Mouse (Mus musculus) WW6 (cell line): ENCODE data around the gene Gm21970.

ENCODE experiments used
- DNase-seq: peaks from one replicate; pipeline ENCODE4 v3.0.0-alpha.2; 2013; ENCODE audit warnings: low read depth, low spot score

The Gm21970 gene

GRCm38 (mm10) chr16:91391421-91391820, at the start of gene Gm21970:
Gene Gm21970 (plus strand): TSS chr16:91391721.
- DNase-seq = no peak

- no peak for DNase-seq
Observed at GRCm38 (mm10) chr16:91346491-91346890, 45.0 kb upstream of the Gm21970 start.

GRCm38 (mm10) chr16:91347491-91348263, 43.8 kb upstream of the Gm21970 start:
- no peak for DNase-seq

- DNase-seq = no peak
Observed at GRCm38 (mm10) chr16:91348264-91348565, 43.3 kb upstream of the Gm21970 start.

- DNase-seq = no peak
Observed at GRCm38 (mm10) chr16:91348588-91349330, 42.8 kb upstream of the Gm21970 start.

- peak; percentile 53 for DNase-seq
Observed at GRCm38 (mm10) chr16:91352084-91352562, 39.4 kb upstream of the Gm21970 start.

- no peak for DNase-seq
Observed at GRCm38 (mm10) chr16:91352749-91353148, 38.8 kb upstream of the Gm21970 start.

GRCm38 (mm10) chr16:91353177-91353576, 38.3 kb upstream of the Gm21970 start:
- no peak for DNase-seq

- no peak for DNase-seq
Observed at GRCm38 (mm10) chr16:91353638-91354037, 37.9 kb upstream of the Gm21970 start.

GRCm38 (mm10) chr16:91354599-91354998, 36.9 kb upstream of the Gm21970 start:
- DNase-seq = no peak

- no peak for DNase-seq
Observed at GRCm38 (mm10) chr16:91355160-91355559, 36.4 kb upstream of the Gm21970 start.

- DNase-seq = no peak
Observed at GRCm38 (mm10) chr16:91356760-91357525, 34.6 kb upstream of the Gm21970 start.

GRCm38 (mm10) chr16:91357526-91357900, 34.0 kb upstream of the Gm21970 start:
- DNase-seq = no peak

- no peak for DNase-seq
Observed at GRCm38 (mm10) chr16:91358555-91358954, 33.0 kb upstream of the Gm21970 start.

- DNase-seq = no peak
Observed at GRCm38 (mm10) chr16:91359531-91359930, 32.0 kb upstream of the Gm21970 start.

GRCm38 (mm10) chr16:91360162-91360561, 31.4 kb upstream of the Gm21970 start:
- no peak for DNase-seq

GRCm38 (mm10) chr16:91362006-91362405, 29.5 kb upstream of the Gm21970 start:
- no peak for DNase-seq

- no peak for DNase-seq
Observed at GRCm38 (mm10) chr16:91362616-91363272, 28.8 kb upstream of the Gm21970 start.

GRCm38 (mm10) chr16:91363483-91363882, 28.0 kb upstream of the Gm21970 start:
- no peak for DNase-seq

GRCm38 (mm10) chr16:91366567-91366966, 25.0 kb upstream of the Gm21970 start:
- no peak for DNase-seq

- no peak for DNase-seq
Observed at GRCm38 (mm10) chr16:91367066-91367465, 24.5 kb upstream of the Gm21970 start.
